Mouse (Mus musculus) heart, adult 8-10 months (tissue): ENCODE data around the gene Spats2l. TPM values are rescaled to one million over a fixed set of nuclear protein-coding genes. Genes with fewer than 3 reads are reported as not detected.
A peak's percentile ranks its signal among the peaks of the same experiment; 100 is the strongest.

Experiments used
- DNase-seq: peaks from one replicate; pipeline ENCODE4 v3.0.0; 2022; ENCODE audit warnings: low spot score
- total RNA-seq, 4 experiments: library from RNA; stranded (reverse); gene quantifications; 2 replicates each; pipeline ENCODE4 v1.2.4; 2022

The Spats2l gene
- total RNA-seq, 4 experiments from 2014 or later: 6.4 to 7.5 (median 6.8) TPM

DNA sequence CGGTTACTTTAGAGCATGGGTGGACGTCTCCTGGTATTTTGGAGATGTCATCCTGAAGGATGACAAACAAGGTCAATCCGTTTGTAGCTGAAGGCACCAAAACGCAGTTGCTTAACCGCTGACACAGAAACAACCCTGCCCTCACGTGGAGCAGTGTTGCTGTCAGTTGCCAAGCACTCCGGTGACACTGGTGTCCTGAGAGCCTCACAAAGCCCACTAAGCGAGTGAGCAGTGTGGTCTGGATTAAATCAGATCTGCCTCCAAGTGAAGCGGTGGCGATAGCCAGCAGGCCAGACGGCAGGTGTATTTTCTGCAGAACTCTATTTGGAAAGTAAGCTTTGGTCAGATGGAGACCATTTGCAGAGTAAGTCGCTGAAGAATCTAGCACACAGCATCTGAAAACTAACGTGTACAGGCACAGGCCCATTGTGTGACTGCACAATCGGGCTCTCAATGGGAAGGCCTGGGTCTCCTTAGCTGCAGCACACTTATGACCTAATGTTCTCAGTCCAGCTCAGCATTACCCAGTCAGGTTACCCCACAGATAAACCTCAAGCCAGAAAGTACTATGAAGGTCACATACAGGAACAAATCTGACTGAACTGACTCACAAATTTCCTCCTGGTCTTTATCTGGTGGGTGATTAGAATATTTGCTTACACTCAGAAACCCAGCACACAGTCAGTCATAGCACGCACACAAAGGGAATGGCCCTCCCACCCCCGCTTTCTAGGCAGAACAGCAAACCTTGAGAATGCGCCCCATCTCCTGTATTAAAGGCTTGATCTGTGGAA, 51.2 kb downstream of the Spats2l start:
- DNase-seq: no peak

DNA sequence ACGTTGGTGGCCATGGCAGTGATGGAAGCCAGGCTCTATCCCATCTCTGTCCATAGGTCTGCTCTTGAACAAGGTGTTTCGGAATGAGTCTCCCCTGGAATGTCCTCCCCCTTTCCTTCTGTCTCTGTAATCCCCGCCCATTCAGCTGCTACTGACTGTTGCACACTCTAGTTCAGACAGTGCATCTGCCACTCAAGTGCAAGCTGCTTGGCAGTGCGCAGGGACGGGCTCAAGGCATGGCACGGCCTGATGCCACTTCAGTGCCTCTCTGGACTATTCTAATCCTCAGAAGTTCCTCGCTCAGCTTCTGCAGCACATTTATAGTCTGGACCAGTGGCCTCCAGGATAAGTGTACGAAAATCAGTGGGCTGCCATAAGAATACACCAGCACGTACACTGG, 52.3 kb downstream of the Spats2l start:
- DNase-seq: no peak

- no peak for DNase-seq
These were observed 59.2 kb downstream of the Spats2l start for GRCm38 (mm10) chr1:57833145-57833544.

- no peak for DNase-seq
These were observed 61.2 kb downstream of the Spats2l start for GRCm38 (mm10) chr1:57835128-57835527.

DNA sequence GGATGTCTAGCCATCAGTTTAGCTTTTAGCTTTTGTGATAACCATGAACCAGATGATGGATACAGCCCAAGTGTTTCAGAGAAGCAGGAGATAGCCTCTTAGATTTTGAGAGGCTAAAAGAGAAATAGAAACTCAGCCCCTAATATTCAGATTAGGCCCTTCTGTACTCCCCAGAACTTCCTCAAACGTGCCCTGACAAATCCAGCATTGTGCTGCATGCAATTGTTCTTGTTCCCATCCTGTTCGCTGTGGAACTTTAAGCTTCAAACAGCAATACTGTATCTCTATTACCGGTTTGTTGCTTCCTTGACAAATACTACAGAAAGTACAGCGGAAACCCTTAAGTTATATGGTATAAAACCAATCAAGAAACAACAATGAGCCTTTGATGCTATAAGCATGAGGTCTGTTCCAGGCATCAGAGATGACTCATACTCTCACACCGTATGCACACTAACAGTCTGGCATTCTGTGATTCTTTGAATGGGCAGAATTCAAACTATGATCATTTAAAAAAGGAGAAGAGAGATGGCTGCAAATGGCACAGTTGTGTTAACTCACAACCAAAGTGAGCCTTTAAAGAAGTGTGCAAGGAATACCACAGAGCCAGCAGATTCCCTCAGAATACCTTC, 62.8 kb downstream of the Spats2l start:
- no peak for DNase-seq

DNA sequence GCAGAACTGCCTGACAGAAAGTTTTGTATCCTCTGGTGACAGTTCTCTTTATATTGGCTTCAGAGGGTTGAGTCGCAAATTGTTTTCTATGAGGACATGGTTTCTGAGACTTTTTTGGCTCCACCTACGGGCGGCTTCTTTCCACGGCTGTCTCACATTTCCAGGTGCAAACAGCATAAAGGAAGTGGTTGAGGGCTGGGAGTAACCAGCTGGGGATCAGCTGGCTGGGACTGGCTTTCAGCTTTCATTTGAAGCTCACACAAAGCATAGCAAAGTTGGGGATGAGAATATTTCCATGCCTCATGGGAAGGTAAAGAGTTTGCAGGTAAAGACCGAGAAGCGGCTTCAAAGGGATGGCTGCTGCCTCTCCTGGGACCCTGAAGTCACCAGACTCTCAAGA, 65.9 kb downstream of the Spats2l start:
- DNase-seq: no peak

DNA sequence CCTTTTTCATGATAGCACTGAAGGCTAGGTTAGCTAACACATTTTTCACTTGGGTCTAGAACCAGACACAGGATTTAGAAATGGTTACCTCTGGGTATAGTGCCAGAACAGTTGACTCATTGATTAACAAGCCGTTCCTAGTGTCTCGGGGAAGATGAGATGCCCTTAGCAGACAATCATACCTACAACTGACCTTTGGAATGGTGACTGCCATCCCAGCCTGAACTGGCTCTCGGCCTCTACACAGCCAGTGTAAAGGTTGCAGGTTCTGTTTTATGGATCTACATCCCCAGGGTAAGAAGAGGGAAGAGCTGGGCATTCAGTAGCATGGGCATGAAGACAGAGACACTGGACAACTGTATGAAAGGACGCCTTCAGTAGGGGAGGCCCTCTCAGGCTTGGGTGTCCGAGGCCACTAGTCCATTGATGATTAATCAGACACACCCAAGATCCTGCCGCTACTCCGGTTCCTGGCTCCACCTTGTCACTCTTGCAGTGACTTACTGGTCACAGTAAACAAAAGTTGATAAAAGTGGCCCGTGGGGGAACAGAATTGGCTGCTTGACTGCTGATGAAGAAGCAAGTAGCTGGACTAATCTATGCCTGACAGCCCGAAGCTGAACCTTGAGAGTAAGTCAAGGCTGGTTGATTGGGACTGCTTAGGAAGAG, 71.2 kb downstream of the Spats2l start:
- no peak for DNase-seq

GRCm38 (mm10) chr1:57846856-57847698, 73.1 kb downstream of the Spats2l start:
- DNase-seq: no peak

- no peak for DNase-seq
These were observed 75.1 kb downstream of the Spats2l start for GRCm38 (mm10) chr1:57849087-57849486.

- DNase-seq: peak; percentile 68
These were observed 76.0 kb downstream of the Spats2l start for GRCm38 (mm10) chr1:57849916-57850315.

GRCm38 (mm10) chr1:57851871-57852270, 77.9 kb downstream of the Spats2l start:
- no peak for DNase-seq

DNA sequence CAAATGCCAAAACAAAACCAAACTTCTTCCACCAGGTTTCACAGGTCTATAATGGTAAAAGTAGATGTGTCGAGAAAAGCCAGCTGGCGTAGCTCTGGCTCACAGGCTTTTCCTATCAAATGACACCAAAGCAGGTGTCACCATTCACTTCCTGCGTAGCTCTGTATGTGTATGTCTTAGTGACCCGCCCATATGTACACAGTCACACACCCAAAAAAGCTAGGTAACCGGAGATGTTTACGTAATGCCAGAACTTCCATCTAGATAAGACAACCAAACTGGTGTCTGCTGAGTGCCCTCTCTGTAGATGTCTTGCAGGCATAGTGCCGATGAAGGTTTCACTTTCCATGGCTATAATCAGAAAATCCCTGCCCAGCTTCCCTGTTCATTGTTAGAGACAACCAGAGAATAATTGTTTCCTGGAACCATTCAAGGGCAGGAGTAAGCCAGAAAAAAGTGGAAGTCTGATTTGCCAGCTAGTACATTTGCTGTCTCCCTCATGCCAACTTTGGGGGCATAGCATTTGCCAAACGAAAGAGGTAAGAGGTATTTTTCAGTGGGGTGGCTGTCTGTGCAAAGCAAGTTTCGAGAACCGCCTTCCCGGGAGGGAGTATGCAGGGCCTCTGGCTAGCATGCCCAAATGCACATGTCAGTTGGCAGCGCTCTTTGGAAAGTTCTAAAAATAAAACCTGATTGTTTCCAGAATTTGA, 78.8 kb downstream of the Spats2l start:
- peak; percentile 60 for DNase-seq

DNA sequence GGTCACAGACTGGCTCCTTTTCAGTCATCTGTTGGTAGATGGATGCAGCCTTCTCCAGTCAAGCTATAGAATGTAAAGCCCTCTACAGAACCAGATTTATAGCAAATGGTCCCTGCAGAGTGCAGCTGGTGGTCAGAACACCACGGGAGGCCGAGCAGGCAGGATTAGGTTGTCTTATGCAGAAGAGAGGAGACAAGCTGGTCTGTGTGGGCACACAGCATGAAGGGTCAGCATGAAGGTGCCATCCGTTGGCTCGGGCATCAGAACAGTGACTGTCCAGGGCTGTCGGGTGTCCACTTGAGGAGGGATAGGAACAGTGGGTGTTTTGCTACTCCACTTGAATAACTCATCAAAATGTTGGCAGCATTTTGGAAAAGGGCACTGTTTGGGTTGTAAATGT, 83.8 kb downstream of the Spats2l start:
- DNase-seq: no peak

- no peak for DNase-seq
These were observed 88.1 kb downstream of the Spats2l start for GRCm38 (mm10) chr1:57862024-57862423.

- DNase-seq: no peak
These were observed 94.7 kb downstream of the Spats2l start for GRCm38 (mm10) chr1:57868651-57869050.

DNA sequence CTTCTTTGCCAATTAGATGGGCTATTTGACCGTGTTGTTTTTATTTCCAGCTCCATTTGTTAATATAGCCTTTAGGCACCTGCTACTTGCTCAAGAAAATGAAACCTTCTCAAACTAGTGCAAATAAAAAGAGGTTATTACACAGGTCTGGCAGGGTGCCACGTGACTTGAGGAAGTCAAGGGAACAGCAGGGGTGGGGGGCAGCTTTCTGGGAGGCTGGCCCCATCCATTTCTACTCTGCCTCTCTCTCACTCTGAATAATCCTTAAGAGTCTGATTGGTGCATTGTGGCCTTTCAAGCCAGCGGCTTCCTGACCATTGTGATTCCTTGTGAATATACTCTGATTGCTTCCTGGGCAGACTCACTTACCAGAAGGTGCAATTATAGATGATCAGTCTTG, 98.0 kb downstream of the Spats2l start:
- DNase-seq: no peak

GRCm38 (mm10) chr1:57873996-57874395, 100.0 kb downstream of the Spats2l start:
- DNase-seq: no peak

DNA sequence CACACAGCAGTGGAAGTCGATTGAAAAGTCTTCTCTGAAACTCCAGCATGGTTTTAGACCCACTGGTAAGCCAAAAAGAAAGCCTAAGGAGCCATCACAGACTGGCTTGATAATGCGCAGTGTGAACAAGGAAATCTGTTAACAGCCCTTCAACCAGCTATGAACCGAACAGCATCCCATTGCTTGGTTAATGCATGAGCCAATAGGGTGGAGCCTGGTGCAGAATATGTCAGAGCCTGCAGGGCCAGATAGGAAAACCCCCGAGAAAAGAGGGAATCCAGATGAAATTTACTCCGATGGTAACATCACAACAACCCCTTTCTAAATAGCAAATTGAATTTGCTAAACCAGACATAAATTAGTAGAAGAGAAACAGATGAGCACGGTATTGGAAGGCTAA, 101.1 kb downstream of the Spats2l start:
- DNase-seq: no peak

GRCm38 (mm10) chr1:57875512-57875911, 101.5 kb downstream of the Spats2l start:
- DNase-seq: no peak

DNA sequence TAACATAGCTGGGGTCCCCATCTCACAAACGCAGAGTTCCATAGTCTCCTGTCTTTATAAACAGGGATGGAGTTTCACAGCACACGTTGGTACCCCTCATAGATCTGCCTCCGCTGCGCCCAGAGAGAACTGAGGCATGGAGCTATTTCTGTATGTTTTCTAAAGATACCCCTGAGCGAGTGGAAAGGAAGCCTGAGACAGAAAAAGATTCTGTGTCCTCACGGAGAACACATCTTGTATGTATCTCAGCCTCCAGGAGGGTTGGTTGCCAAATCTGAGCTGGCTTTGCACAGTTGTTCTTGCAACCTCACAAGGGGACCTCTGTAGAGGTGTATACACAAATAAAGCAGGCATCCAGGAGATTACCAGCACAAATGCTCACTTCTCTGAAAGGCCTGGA, 105.0 kb downstream of the Spats2l start:
- DNase-seq: no peak

GRCm38 (mm10) chr1:57884867-57885266, 110.9 kb downstream of the Spats2l start:
- DNase-seq: peak; percentile 16
